Mouse (Mus musculus) lung, adult 2 months (tissue): Measurements from ENCODE around the gene Psmd5. TPM values are rescaled to one million over a fixed set of nuclear protein-coding genes. Genes with fewer than 3 reads are reported as not detected.
A peak's percentile ranks its signal among the peaks of the same experiment; 100 is the strongest.
"Not testable (repeated sequence)": the region's sequence is repeated elsewhere in the genome, so short reads cannot be mapped to it uniquely, and the experiment has no call there.

ENCODE experiments used
- DNase-seq: peaks from one replicate; pipeline ENCODE4 v3.0.0; 2022
- H3K4me1 ChIP-seq: fragments of 200-500 bp; 2 replicates; pipeline ENCODE4 v1.6.1; 2011; ENCODE audit warnings: low read length; ENCODE audit not compliant: control insufficient read depth, insufficient read depth
- H3K4me3 ChIP-seq: fragments of 200-500 bp; replicated peaks from 2 replicates; pipeline ENCODE3; 2011; ENCODE audit warnings: low read depth, mild to moderate bottlenecking, control low read depth, low read length; ENCODE audit errors: extremely low read depth
- CTCF ChIP-seq: fragments of 200-500 bp; IDR thresholded peaks from 2 replicates; pipeline ENCODE4 v1.5.1; 2011; ENCODE audit warnings: mild to moderate bottlenecking, low read length, control low read depth; ENCODE audit not compliant: insufficient read depth
- POLR2A ChIP-seq: fragments of 200-500 bp; IDR thresholded peaks from 2 replicates; pipeline ENCODE4 v1.6.1; 2011; ENCODE audit warnings: low read depth, mild to moderate bottlenecking, control low read depth, low read length, borderline replicate concordance; ENCODE audit errors: extremely low read depth
- WGBS: fragments of 180-500 bp; shearing (Covaris S2); methylation state at CpG from one replicate; pipeline ENCODE4 v1.1.7; 2018; 5-methylcytosine and 5-hydroxymethylcytosine counted together
- polyA plus RNA-seq: library from polyadenylated mRNA; depleted of rRNA; stranded (reverse); fragments of >200 nt; gene quantifications from 2 replicates; pipeline ENCODE4 v1.2.3, GENCODE M21; 2012

The Psmd5 gene
- polyA plus RNA-seq, 1 experiment, result 11.7 TPM

- under 1% methylated on average over 67 of the region's 67 CpGs for WGBS
- Histone ChIP-seq H3K4me1 (peaks cover 5% of the 10 kb centered on the region), H3K4me3 (peak overlapping the region; percentile 81)
- peak; percentile 93 for DNase-seq
- TF ChIP-seq POLR2A (peak; percentile 78), CTCF (no peak)
Observed at GRCm38 (mm10) chr2:34870520-34871474, 4.0 kb downstream of the Psmd5 start.

DNA sequence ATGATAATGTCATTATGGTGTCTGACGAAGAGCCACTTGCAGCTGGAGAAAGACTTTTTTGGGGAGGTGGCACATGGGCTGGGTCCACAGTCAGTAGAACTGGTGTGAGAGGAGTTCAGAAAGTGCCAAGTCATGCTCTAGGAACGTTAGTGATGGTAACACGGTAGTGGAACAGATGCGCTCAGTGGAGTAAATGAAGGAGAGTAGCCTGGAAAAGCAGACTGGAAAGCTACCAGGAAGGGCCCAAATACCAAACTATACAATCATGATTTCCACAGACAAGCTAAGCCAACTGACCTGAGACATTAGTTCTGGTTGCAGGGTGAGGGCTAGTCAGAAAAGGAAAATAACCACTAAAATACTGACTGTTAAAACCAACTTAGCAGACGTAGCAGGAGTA lies 5.1 kb downstream of the Psmd5 start:
- DNase-seq, result no peak
- peaks cover 5% of the 10 kb centered on the region for H3K4me1 ChIP-seq
- TF ChIP-seq POLR2A (no peak), CTCF (no peak)
- peak overlapping the region; percentile 34 for H3K4me3 ChIP-seq
- WGBS, result 15% methylated on average over 5 of the region's 5 CpGs

GRCm38 (mm10) chr2:34857728-34858127 lies 17.0 kb downstream of the Psmd5 start:
- DNase-seq, result no peak
- TF ChIP-seq POLR2A (no peak), CTCF (no peak)
- Histone ChIP-seq H3K4me3 (no peak overlapping the region), H3K4me1 (no peaks in the 10 kb centered on the region)
- 88% methylated on average over 8 of the region's 8 CpGs for WGBS

DNA sequence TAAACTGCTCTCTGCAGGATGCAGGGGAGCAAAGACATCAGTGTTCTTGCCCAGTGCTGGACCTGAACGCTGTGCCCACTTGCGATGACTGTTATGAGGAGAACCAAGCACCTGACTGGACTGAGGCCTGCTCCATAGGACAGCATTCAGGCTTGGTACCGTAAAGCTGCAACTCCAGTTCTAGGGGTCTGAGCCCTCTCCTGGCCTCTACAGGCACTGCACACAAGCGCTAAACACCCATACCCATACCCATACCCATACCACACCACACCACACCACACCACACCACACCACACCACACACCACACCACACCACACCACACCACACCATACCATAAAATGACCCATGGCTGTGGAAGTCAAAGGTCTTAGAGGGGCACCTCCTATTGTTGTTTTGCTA lies 19.5 kb downstream of the Psmd5 start:
- WGBS, result 77% methylated on average over 4 of the region's 4 CpGs
- TF ChIP-seq POLR2A, result no peak
- peak; percentile 51; the same call in 1 of the 2 replicates for TF ChIP-seq CTCF
- no peaks in the 10 kb centered on the region for H3K4me1 ChIP-seq
- no peak overlapping the region for H3K4me3 ChIP-seq
- DNase-seq, result no peak

- Histone ChIP-seq H3K4me3 (no peak overlapping the region), H3K4me1 (no peaks in the 10 kb centered on the region)
- no peak for TF ChIP-seq POLR2A
- TF ChIP-seq CTCF, result no peak
- DNase-seq, result no peak
- 89% methylated on average over 1 of the region's 1 CpGs for WGBS
Observed at GRCm38 (mm10) chr2:34847702-34848101, 27.1 kb downstream of the Psmd5 start.

DNA sequence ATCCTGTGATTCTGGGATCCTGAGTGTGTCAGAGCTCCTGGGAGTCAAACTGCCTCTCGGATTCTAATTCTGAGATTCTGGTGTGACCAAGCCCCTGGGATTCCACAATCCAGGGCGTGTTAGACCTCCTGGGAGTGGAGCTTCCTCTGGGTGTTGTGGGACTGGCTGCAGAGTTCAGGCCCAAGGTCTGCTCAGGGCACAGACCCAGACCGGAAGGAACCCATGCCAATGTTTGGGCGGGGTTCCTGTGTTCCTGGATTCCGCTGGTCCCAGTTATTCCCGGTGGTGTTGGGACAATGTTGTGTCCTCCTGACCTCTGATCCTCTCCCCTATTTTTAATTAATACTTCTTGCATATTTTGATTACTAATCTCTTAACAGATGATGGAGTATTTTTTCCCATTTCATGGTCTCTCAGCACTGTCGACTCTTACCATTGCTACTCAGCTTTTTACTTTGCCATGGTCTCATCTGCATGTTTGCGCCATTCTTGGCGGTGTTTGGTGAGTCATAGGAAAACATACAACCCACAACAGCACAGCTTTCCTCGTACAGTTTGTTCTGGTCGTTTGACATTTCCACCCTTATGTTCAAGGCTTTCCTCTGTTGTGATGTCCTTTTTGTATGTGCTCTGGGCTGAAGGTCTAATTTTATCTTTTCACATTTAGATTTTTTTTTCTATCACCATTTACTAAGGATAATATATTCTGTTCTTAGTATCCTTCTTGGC lies 31.4 kb downstream of the Psmd5 start:
- TF ChIP-seq POLR2A (peak; percentile 40; the same call in 1 of the 2 replicates), CTCF (no peak)
- Histone ChIP-seq H3K4me3 (no peak overlapping the region), H3K4me1 (no peaks in the 10 kb centered on the region)
- DNase-seq, result peak; percentile 63
- WGBS, result 43% methylated on average over 11 of the region's 11 CpGs

- Histone ChIP-seq H3K4me3 (no peak overlapping the region), H3K4me1 (no peaks in the 10 kb centered on the region)
- 86% methylated on average over 8 of the region's 8 CpGs for WGBS
- no peak for DNase-seq
- TF ChIP-seq CTCF, result no peak
- no peak for TF ChIP-seq POLR2A
Observed at GRCm38 (mm10) chr2:34841706-34842105, 33.1 kb downstream of the Psmd5 start.

- not testable (repeated sequence) for H3K4me3 ChIP-seq, H3K4me1 ChIP-seq, DNase-seq
- 0 out of 2 replicates have a peak, but pooled peaks have one; percentile 30 for TF ChIP-seq CTCF
- 72% methylated on average over 5 of the region's 5 CpGs for WGBS
Observed at GRCm38 (mm10) chr2:34840143-34840542, 34.6 kb downstream of the Psmd5 start.

DNA sequence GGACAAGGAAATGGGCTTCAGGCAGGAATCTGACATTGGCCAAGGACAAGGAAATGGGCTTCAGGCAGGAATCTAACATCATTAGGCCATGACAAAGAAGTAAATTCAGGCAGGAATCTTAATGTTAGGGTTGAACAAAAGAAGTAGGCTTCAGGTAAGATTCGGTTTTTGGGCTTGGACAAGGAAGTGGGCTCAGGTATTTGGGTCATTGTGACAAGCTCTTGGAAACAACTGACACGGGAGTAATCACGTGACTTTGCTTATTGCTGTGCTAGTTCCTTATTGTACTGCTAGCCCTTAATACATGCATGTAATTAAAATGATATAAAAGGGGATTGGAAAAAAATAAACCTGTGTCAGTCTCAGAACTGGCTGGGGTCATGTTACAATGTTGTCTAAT lies 39.1 kb downstream of the Psmd5 start:
- WGBS, result 64% methylated on average over 3 of the region's 3 CpGs

More for the DNA sequence above, 39.1 kb downstream of the Psmd5 start:
- Histone ChIP-seq H3K4me3 (no peak overlapping the region), H3K4me1 (no peaks in the 10 kb centered on the region)
- TF ChIP-seq POLR2A (no peak), CTCF (no peak)
- no peak for DNase-seq
